Mouse (Mus musculus): ENCODE results near the gene Clec4b2.
"Not testable (repeated sequence)": the region's sequence is repeated elsewhere in the genome, so short reads cannot be mapped to it uniquely, and the experiment has no call there.

DNA sequence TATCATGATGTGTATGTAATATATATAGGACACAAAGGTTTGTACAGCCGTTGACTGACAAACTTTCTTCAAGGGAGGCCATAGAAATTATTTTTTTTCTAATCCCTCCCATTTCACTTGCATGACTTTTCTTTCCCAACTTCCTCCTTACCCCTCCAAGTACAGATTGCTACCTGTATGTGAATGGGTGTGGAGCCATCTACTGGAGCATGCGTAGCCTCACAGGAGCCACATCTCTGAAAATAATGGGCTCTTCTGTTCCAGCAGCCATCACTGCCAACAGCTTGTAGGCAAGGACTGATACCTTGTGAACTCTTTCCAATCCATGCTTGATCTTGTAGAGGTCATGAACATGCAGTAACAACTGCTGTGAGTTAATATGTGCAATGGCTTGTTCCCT, 76.2 kb downstream of the Clec4b2 start:
- not testable (repeated sequence) for TF ChIP-seq CTCF (conservative IDR thresholded peaks at IDR 0.05; ENCODE audit: insufficient read depth, insufficient read length, low read depth, low read length); POLR2A (IDR thresholded peaks at IDR 0.05; ENCODE audit: low read depth, low read length)

Measured in kidney, adult 2 months (tissue).